Mouse (Mus musculus) kidney, adult 9 months (tissue): ENCODE measurements around the gene Ipo8.

ENCODE experiments used
- DNase-seq: peaks from one replicate; pipeline ENCODE4 v3.0.0; 2022

Gene Ipo8

DNA sequence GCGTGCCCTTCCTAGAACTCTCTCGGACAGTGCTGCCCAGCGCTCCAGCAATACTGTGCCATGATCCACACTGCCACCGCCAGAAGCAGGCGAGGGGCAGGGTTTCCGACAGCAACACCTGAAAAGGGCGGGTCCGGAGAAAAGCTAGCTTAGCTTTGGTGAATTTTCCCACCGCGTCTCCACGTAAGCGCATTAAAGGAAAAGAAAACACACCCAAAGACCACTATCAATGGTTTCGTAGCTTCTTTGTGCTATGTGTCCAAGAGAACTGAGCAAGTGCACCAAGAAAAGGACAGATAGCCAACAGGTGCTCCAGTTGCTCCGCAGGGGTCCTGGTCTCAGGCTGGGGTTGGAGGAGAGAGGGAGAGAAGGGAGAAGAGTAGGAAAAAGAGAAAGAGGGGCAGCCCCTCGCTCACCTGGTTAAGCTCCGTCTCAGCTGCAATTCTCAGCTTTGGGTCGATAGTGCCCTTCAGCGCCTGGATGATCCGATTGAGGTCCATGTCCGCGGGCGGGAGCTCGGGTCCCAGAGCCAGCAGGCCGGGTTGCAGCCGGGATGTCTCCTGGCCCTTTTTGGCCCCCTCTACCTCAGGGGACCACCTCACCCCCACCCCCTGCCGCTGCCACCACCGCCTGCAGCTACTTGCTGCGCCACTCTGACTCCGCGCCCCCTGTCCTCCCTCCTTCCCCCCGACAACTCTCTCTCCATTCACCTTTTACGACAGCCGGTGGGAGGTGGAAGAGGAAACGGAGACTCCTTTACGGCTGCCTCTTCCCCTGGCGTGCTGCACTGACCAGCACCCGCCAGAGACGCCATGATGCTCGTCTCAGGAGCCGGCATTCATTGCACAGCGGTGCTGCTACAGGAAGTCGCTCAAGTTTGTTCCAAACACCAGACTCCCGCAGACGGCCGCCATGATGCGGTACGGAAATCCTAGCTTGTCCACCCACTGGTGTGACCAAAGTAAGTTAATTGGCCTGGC, at the start of gene Ipo8:
TSS of gene Ipo8 (minus strand) at position 720 of the 980 bp plus-strand sequence.
- peak; percentile 97 for DNase-seq

DNA sequence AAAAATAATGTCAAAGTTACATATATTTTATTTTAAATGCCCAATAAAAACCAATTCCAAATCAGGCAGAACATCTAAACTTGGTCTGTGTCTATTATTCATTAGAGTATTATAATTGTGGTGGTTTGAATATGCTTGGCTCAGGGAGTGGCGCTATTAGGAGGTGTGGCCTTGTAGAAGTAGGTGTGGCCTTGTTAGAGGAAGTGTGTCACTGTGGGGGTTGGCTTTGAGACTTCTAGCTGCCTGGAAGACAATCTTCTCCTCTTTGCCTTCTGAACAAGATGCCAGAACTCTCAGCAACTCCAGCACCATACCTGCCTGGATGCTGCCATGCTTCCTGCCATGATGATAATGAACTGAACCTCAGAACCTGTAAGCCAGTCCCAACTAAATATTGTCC, 42.6 kb upstream of the Ipo8 start:
- DNase-seq = no peak

DNA sequence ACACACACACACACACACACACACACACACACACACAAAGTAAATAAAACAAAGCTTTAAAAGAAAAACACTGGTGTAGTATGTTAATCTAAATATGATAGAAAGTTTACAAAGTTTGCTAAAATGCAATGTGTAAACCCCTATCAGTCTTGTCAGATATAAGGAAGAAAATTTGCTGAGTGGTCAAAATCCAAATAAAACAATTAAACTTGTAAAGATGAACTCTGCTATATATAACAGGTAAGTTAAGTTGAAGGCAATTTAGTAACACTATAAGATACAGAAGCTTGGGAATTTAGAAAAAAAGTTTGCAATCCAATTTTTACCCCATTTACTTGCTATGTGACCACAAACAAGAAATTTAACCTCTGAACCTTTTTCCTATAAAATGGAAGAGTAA, 14.4 kb upstream of the Ipo8 start:
- no peak for DNase-seq

DNA sequence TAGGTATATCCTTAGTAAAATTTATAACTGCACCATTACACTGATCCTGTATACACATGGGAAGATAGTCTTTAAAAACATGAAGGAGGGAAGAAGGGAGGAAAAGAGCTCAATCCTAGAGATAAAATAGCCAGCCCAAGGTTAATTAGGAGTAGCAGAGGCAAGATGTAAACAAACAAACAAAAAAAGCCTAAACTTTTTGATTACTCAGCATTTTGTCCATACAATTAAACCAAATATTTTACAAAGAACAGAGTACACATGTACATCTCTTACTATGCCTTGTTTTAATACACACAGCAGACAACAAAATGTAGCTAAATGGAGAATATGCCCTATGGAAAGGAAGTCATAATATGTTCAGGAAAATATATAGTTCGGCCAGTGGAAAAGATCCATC, 10.5 kb upstream of the Ipo8 start:
- no peak for DNase-seq

DNA sequence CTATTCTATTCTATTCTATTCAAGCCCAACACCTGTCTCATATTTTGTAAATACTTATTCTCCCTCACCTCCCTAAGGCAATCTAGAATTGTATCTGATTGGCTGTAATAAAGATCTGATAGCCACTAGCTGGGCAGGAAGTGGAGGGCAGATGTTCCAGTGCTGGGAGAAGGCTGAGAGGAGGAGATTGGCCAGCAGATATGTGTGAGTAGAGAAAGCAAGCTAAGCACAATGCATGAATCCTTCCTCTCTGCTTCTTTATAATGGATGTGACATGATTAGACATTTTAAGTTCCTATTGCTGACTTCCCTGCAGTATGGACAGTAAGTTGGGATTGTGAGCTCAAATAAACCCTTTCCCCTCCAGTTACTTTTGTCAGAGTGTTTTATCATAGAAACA, 7.2 kb upstream of the Ipo8 start:
- no peak for DNase-seq

DNA sequence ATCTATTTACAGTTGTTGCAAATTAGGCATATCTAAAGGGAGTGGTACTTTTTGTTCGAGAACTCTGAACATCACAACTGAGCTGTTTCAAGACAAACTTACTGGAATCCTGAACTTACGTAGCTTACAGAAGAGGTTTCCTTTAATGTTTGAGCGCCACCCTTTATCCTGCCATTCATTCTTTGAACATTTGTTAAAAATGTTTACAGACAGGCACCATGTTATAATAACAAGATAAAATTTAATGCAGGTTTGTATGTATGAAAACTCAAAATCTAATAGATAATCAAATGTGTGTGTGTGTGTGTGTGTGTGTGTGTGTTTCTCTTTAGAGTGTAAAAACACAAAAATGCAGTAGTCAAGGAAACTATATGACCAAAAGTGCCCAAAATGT, 458 bp upstream of the Ipo8 start:
- DNase-seq = no peak

DNA sequence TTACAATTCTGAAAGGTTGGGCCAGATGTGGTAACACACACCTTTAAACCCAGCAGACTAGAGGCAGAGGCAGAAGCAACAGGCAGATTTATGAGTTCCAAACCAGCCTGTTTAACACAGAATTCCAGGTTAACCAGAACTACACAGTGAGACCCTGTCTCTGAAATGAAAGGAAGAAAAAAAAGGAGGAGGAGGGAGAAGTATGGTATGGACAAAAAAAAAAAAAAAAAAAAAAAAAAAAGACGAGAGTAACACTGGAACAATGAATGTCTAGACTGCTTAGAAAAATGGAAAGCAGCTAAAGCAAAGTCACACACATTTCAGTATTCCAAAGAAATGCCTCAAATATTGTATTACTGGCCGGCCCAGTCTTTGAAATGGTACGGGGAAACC, 916 bp downstream of the Ipo8 start:
- no peak for DNase-seq

DNA sequence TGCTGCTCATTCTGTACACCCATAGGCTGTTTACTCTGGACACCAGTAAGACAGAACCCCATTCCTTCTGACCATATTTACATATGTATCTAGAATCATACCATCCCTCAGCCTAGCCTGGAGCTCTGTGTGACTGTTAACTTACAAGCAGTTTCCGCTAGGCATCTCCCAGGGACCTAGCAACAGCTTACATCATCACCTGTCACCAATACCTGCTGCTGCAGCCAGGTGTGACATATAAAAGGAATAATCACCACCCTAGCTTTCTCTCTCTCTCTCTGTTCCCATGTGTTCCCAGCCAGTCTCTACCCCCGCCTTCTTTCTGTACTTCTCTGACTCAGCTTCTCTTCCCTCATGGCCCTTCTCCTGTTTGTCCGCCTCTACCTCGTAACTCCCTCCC, 5.1 kb downstream of the Ipo8 start:
- peak; percentile 17 for DNase-seq

DNA sequence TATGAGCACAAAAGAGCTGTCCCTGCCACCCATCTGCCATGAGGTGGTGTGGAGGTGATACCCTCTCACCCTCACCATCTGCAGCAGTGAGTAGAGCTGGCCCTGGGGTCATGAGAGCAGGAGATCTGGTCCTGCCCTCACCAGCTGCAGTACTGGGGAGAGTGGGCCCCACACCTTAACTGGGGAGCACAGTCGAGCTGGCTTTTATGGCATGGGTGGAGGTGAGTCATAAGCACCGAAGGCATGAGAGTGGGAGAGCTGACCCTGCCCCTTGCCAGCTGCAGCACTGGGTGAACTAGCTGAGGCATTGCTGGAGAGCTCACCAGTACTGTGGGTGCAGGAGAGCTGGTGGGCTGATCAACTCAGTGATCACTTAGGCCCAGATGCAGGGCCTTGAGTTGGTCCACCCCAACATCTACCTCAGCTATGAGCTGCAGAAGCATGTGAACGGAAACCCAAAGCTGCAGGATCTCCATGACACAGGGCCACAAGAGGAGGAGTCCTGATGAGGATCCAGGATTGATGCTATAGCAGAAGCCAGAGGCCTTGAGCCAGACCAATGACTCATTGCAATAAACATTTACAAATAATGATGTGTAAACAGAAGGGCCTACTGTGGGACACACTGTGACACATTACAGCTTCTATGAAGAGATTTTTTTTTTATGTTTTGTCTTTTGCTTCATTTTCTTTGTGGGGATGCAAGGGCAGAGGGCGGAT, 12.5 kb downstream of the Ipo8 start:
- no peak for DNase-seq

DNA sequence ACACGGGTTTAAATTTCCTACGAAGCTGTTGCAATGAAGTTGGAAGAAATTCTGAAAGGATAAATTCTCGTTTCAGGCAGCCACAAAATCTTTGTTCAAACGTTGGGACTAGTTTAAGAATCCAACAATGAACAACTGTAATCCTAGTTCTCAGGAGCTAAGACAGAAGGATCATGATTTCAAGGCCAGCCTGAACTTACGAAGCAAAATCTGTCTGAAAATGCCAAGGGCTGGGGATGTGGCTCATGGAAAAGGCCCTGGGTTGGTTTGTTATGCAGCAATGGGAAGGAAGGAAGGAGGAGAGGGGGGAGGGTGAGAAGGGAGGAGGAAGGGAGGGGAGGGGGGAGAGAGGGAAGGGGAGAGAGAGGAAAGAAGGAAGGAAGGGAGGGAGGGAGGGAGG, 14.5 kb downstream of the Ipo8 start:
- no peak for DNase-seq

DNA sequence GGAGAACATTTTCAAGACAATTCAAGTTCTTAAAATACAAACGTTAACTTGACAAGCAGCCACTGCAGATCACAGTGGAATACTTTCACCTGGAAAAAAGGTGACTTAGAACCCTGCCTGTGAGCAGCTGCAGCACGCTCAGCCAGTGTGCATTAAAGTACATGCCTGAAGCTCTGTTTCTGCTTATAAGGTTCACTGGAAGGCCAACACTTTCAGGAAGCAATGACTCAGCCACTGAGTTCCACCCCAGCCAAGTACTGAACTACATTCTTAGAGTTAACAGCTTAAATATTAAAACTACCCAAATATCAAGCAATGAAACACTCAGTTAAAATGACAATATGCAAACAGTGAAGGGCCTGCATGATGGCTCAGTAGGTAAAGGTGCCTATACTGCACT, 20.1 kb downstream of the Ipo8 start:
- DNase-seq = peak; percentile 17

DNA sequence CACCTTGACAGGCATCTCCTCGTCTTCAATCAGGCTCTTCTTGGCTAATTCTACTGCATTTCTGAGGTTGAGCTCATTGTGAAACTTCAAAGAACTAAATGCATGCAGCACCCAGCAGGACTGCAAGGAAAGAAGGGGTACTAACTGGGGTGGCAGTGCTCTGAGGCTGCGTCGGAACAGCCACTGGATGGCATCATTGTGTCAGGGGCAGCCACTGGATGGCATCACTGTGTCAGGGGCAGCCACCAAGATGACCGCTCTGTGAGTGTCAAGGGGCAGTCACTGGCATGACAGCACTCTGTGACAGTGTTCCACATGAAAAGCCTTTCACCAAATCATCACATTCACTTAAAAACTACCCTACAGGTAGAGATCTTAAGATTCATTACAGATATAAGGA, 31.5 kb downstream of the Ipo8 start:
- no peak for DNase-seq

DNA sequence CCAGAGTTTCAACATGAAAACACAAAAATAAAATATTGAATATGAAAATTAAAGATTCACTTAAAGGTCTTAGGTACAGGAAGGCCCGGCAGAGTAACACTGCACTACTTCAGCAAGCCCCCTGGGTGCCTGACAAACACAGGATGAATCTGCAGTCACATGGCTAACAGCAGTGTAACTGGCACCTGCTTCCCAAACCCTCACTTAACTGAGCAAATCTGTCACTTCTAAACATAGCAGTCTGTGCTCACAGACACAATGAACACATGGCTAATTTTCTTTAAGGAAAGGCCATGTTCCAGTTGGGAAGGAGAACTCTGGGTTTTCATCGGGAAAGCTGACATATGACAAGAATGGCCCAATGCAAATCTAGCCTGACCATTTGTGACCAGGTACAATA, 36.1 kb downstream of the Ipo8 start:
- no peak for DNase-seq

DNA sequence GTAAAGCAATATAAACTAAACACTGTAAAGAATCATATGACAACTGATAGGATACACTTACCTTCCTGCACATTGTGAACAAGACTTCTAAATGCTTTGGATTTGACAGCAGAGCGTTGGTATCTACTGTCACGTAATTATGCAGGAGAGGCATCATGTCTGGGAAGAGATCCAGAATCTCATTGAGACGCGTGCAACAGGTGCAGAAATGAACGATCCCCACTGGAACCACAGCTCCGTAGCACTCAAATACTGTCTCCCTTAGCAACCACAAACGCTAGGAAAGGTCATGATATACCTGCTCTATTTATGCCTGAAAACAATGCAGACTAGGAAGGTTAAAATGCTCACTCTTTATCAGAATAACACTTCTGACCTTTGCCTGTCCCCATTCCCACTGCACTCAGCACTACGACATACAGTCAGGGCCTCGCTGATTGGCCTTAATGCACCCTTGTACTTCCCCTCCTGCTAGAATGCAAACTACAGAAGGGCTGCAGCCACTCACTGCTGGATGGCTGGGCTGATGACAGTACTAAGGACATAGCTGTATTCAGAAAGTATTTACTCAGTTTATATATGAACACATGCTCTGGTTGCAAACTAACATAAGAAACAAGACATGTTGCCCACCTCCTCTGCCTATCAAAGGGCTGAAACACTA, 42.1 kb downstream of the Ipo8 start:
- DNase-seq = no peak

DNA sequence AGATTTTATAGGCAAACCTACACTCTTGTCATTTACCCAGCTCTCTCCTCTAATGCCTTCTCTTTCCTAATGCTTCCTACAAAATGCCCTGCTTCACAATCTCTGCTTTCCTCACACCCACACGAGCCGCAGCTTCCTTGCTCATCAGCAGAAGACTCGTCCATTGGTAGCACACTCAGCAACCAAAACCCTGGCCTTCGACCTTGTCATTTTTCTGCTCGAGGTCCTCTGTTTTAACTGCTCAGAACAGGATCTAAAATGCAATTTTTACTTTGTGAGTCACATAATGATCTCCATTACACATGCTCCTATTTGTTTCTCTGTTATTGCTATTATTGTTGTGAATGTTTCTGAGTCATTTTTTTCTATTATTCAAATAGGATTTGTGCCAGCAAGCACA, 45.1 kb downstream of the Ipo8 start:
- DNase-seq = no peak

DNA sequence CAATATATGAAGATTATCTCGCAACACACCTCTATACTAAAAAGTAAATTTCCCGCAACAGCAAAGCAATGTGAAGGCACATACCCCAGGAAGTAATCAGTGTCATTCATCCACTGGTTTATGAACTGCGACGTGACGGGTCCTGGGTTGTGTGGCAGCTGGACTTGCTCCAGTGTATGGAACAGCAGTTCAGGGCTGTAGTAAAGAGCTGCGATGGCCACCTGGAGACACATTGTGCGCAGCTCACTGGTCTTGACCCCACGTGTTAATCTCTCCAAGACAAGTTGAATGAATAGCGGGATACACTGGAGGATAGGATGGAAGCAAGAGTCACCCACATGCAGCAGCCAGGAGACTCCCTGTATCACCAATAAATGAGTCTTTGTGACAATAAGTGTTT, 46.8 kb downstream of the Ipo8 start:
- no peak for DNase-seq

DNA sequence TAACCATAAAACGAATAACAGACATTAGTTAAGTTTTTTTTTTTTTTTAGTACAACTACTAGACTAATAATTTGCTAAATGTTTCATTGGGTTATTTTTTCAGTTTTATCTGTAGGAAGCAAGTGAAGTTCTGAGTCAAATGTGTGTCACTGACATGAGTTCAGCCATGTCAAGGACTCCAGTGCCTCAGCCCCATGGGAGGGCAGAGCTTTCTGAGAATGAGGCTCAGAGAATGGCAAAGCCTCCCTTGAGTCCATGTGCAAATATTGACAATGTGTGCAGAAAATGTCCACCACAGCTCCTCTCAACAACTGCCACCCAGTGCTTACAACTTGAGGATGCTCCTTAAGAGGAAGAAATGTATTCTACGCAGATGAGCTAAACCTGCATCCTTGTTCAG, 55.0 kb downstream of the Ipo8 start:
- DNase-seq = no peak

DNA sequence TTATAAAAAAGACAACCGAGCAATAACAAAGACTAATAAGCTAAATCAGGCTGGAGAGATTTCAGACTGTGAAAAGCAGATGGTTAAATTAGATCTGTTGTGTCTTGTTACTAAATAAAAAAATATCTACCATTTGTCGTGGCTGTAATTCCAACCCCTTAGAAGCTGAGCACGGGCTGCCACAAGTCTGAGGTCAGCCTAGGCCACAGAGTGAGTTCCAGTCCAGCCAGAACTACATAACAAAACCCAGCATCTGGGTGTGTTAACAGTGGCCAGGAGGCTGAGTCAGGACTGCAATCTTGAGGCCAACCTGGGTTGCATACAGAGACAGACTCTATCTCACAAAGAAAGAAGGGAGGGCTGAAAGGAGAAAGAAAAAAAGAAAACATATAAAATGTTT, 59.8 kb downstream of the Ipo8 start:
- DNase-seq = no peak

DNA sequence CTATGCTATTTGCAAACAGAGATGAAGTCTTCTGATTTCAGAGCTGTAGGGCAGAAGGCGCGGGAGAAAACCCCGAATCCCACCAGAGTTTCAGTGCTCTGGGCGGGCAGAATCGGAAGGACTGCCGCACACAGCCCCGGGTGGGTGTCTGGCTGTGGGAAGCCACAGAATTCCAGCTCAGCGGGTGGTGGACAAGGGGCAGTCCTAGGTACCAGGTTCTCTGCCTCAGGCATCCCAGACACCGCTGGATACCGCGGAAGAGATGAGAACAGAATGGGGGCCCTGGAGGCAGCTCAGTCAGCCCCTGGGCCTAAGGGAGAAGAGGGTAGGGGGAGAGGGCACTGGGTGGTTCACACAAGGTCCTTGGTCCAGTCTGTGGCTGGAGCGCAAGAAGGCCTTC, 62.8 kb downstream of the Ipo8 start:
- no peak for DNase-seq

DNA sequence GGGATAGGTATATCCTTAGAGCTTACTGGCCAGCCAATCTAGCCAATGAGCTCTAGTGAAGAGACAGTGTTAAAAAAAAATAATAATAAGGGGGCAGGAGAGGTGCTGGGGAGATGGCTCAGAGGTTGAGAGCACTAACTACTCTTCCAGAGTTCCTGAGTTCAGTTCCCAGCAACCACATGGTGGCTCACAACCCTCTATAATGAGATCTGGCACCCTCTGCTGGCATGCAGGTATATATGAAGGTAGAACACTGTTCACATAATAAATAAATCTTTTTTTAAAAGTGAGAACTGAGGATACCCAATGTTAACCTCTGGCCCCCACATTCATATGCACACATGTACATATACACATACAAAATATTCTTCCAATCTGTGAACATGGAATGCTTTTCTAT, 64.0 kb downstream of the Ipo8 start:
- DNase-seq = no peak

DNA sequence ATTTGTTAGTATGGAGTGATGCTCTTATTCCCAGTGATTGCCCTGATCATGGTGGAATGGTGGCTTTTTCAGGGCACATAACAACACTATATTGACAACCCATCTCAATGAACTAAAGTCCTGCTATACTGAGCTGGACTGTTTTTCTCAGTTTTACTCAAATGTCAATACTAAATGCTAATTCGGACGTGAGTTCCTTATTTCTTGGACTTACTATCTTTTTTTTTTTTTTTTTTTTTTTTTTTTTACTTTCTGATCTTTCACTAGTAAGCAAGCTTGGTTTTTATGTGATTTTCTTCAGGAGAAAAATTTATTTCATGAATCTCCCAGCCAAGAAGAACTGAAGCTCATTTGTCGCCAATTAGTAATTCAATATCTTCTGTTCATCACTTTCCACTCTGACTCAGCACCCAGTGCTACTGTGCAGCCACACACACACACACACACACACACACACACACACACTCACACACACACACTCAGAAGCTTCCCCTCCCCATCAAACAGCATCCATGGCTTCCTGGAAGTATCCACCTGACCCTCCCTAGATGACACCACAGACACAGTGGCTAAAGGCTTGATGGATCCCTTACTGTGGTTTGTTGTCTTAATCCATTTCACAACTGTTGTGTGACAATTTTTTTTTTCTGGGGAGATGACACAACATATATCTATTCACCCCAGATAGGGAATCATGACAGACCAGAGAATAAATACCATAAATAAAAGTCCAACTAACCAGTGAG, 69.1 kb downstream of the Ipo8 start:
- no peak for DNase-seq

DNA sequence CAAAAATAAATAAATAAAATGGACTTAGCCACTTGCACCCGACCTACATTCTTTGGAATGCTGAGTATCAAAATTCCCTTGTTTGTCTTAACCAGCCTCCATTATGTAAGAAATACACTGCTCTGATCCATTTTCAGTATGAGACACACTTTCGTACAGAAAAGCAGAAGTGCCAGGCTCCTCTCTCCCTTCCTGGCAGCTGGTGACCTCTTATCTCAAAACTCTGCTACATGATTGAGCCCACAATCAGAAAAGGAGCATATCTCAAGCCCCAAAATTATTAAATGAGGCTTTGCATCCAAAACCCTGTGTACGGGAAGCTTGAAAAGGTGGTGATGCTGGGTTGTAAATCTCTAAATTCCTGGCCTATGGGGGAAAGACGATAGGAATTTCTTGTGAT, 69.8 kb downstream of the Ipo8 start:
- no peak for DNase-seq

DNA sequence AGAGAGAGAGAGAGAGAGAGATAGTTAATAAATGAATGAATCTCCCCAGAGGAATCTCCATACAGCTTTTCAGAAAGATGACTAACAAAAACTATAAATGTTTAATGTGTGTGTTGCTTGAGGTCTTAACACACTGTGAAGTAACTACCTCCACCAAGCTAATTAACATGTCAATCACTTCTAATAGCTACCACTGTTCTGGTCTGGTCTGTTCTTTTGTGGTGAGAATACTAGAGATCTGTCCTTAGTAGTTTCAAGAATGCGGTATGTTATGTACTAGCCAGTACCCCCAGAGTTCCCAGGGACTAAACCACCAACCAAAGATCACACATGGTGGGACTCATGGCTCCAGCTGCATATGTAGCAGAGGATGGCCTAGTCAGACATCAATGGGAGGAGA, 74.7 kb downstream of the Ipo8 start:
- no peak for DNase-seq
